Mouse (Mus musculus): ENCODE measurements around the gene Slc25a45. TPM values are rescaled to one million over a fixed set of nuclear protein-coding genes. Genes with fewer than 3 reads are reported as not detected.

Gene Slc25a45
- total RNA-seq, 2 experiments from 2014 or later, result 67.9 to 73.5 TPM

DNA sequence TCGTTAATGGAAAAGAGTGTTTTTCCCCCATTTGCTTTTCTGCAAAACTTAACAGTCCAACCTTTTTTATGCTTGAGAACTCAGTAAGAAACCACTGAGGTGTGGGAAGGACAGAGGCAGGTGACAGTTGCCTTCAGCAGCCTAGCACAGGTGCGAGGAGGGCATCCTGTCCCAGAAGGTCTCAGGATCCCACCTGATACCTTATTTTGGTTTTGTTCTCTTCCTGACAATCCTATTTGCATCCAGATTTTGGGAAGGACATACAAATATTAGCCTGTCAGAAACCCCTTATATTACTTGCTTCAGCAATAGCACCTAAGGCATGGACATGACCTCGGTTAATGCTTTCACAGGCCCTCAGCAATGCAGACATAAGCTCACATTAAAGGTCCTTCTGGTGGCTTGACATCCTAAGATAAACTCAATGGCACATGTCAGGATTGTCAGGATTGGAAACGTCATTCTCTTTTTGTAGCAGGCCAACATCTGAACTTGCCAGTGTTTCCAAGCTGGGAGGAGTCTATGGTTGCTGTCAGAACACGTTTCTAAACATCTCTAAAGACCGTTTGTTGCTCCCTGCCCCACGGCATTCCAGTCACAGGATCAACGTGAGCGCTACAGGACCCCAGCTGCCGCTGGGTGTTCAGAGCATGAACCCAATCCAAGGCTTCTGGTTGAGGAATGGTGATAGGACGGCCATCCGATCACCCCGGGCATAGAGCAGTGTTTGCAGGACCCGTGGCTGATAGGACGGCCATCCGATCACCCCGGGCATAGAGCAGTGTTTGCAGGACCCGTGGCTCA, 37.3 kb upstream of the Slc25a45 start:
- no peak for ATAC-seq (ENCODE audit: poor library complexity, severe bottlenecking)

- ATAC-seq (ENCODE audit: poor library complexity, severe bottlenecking), result no peak
These were observed 36.7 kb upstream of the Slc25a45 start for GRCm38 (mm10) chr19:5840890-5841388.

- no peak for ATAC-seq (ENCODE audit: poor library complexity, severe bottlenecking)
These were observed 36.1 kb upstream of the Slc25a45 start for GRCm38 (mm10) chr19:5841389-5841946.

GRCm38 (mm10) chr19:5841999-5842784, 35.4 kb upstream of the Slc25a45 start:
- no peak for ATAC-seq (ENCODE audit: poor library complexity, severe bottlenecking)

GRCm38 (mm10) chr19:5842785-5843730, 34.5 kb upstream of the Slc25a45 start:
- peak; percentile 4; the same call in 1 of the 2 replicates for ATAC-seq (ENCODE audit: poor library complexity, severe bottlenecking)

GRCm38 (mm10) chr19:5843781-5844691, 33.6 kb upstream of the Slc25a45 start:
- peak; percentile 1; the same call in 1 of the 2 replicates for ATAC-seq (ENCODE audit: poor library complexity, severe bottlenecking)

GRCm38 (mm10) chr19:5844831-5845318, 32.7 kb upstream of the Slc25a45 start:
- ATAC-seq (ENCODE audit: poor library complexity, severe bottlenecking), result peak; percentile 9

GRCm38 (mm10) chr19:5845319-5846135, 32.1 kb upstream of the Slc25a45 start:
- peak; percentile 25 for ATAC-seq (ENCODE audit: poor library complexity, severe bottlenecking)

- no peak for ATAC-seq (ENCODE audit: poor library complexity, severe bottlenecking)
These were observed 31.5 kb upstream of the Slc25a45 start for GRCm38 (mm10) chr19:5846154-5846553.

- ATAC-seq (ENCODE audit: poor library complexity, severe bottlenecking), result peak; percentile 9
These were observed 30.9 kb upstream of the Slc25a45 start for GRCm38 (mm10) chr19:5846557-5847305.

DNA sequence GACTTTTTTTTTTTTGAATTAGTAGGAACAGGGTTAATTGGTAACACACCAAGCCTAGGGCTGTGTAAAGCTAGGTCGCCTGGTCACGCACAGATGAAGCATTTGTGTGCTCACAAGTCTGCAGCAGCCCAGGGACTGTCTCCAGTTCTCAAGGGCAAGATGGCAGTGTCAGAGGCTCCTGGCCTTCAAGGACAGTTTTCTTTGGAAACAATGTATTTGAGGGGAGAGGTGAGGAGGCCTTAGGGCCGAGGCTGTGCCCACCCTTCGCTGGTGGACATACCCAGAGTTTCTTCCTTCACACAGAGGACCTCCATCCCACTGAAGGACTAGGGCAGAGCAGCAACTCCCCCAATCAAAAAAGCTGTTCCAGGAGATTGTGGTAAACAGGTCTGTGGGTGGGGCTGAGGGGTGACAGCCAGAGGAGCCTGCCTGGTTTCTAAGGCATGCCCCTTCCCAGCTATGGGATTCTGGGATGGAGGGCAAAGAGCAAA, 30.3 kb upstream of the Slc25a45 start:
- ATAC-seq (ENCODE audit: poor library complexity, severe bottlenecking), result no peak

DNA sequence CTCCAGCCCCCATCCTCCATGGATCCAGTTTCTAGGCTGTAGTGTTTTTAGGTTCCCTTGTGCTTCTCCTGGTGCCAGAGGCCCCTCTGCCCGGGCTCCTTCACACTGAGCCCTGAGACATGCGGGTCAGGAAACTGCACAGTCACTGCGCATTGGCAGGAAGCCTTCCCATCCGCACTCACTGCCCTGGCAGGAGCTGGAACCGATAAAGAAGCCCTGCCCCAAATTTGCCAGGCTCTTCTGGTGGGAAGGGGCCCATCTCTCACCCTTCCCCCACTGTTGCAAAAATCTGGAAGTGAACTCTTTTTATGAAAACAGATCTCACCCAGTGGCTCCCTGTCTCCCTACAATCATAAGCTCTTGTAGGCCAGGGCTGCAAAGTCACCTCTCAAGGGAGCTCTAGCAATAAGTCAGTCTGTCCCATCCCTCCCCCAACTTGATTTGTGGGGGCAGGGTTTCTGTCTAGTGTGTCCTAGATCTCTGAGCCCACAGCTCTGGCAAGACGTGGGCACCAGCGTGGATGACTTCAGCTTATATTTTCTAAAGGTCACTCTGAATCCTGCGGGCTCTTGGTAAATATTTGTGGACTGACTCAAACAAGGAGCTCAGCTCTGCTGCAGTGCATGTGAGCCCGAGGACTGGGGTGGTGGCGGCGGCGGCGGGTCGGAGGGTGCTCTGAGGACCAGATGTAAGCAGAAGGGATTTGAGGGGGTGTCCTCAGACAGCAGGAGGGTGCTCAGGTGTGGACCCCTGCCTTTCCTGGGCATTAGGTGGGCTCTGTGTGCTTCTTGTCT, 29.4 kb upstream of the Slc25a45 start:
- no peak for ATAC-seq (ENCODE audit: poor library complexity, severe bottlenecking)

GRCm38 (mm10) chr19:5848826-5849672, 28.6 kb upstream of the Slc25a45 start:
- no peak for ATAC-seq (ENCODE audit: poor library complexity, severe bottlenecking)

DNA sequence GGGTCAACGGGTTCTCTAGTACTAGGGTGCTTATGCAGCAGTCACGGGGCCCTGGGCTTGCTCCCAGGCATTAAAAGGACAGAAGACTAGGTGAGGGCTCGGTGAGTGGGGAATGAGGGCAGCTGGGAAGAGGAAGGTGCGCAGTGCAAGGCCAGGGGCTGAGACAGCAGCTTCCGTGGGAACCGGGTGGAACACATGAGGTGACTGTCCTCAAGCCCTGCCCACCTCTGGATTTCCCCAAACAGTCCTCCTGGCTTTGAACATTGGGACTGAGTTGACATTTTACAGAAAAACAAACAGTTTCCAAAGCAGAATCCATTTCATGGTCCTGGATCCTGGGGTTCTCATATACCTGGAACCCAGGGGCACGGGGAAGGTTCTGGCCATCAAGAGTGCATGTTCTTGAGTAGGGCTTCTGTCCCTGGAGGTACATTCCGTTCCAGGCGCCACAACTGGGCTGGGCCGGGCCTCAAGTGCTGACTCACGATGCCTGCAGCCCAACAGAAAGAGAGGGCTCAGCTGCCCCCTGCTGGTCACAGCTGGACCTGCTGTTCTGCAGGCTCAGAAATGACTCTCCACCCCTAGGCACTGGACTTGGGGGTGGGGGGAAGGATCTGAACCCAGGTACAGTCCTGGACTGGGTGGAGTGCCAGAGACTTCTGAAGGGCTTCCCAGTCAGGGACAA, 27.6 kb upstream of the Slc25a45 start:
- peak; percentile 38 for ATAC-seq (ENCODE audit: poor library complexity, severe bottlenecking)

GRCm38 (mm10) chr19:5850860-5851259, 26.7 kb upstream of the Slc25a45 start:
- ATAC-seq (ENCODE audit: poor library complexity, severe bottlenecking), result no peak
